Mouse (Mus musculus): ENCODE results near the gene Stfa2. TPM values are rescaled to one million over a fixed set of nuclear protein-coding genes. Genes with fewer than 3 reads are reported as not detected.
"Not testable (repeated sequence)": the region's sequence is repeated elsewhere in the genome, so short reads cannot be mapped to it uniquely, and the experiment has no call there.

Gene Stfa2
- 10 to 100 TPM in 1 of 2 experiments, 1 to 10 TPM in 1; 7.3 to 11.8 TPM for total RNA-seq (2021)
- long read RNA-seq, experiment 1, partial matches to known transcripts = 0 of 2 reads
- long read RNA-seq, experiment 1, other reads (novel, unspliced or antisense) = 0 of 2 reads
- long read RNA-seq, experiment 2, partial matches to known transcripts = 0 of 1 reads
- long read RNA-seq, experiment 2, other reads (novel, unspliced or antisense) = 0 of 1 reads

DNA sequence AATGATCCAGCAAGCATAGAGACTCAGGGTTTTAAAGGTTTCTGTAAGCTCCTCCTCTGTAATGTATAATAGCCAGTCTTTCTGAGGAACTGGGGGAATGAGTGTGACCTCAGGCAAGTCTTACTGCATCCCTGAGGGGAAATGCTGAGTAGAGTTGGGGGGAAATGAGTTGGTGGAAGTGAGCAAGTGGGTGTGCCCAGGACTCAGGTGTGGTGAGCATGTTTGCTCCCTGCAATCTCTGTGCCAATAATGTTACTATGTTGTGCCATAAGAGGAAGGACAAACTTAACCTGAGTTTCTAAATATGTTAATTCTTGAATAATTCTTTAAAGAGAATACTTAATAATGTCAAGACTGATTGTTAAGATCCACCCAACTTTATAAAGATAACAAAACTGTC, at the start of gene Stfa2:
TSS of gene Stfa2 (minus strand) at position 101 of the 400 bp plus-strand sequence.
- no peak for DNase-seq

- no peak for DNase-seq
Observed at GRCm38 (mm10) chr16:36455342-36455802, 47.1 kb upstream of the Stfa2 start, which contains the start of gene Stfa3. Gene Stfa3, minus strand, starts transcription at chr16:36455392.

- DNase-seq = not testable (repeated sequence)
Observed at GRCm38 (mm10) chr16:36420979-36421378, 12.7 kb upstream of the Stfa2 start.

GRCm38 (mm10) chr16:36389060-36389459, 19.2 kb downstream of the Stfa2 start:
- no peak for DNase-seq

DNA sequence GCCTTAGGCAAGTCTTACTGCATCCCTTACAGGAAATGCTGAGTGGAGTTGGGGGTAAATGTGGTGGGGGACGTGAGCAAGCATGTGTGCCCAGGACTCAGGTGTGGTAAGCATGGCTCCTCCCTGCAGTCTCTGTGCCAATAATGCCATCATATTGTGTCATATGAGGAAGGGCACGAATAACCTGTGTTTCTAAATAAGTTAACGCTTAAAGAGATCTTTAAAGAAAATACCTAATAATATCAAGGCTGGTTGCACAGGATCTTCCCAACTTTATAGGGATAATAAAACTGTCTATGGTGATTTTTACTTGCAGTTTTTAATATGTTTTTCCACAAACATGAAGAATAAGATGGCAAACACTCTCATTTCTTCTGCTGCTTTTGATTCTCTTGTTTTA, 40.6 kb downstream of the Stfa2 start, which contains the start of gene BC100530:
TSS of gene BC100530 (minus strand) at position 101 of the 400 bp plus-strand sequence.
- DNase-seq = not testable (repeated sequence)

Other genes with a start within 250 kb of the Stfa2 start
- gene Gm5483, start 224.2 kb downstream of the Stfa2 start, total RNA-seq (2021) = 10 to 100 TPM in 1 of 2 experiments, 1 to 10 TPM in 1; 10.0 to 12.4 TPM
- gene Gm5416, start 198.1 kb downstream of the Stfa2 start, total RNA-seq (2021) = not detected
- 1 to 10 TPM; 2.3 to 2.6 TPM for gene 2010005H15Rik, start 187.0 kb downstream of the Stfa2 start, total RNA-seq (2021)
- gene Stfa1, start 131.5 kb downstream of the Stfa2 start, total RNA-seq (2021) = 10 to 100 TPM; 15.1 to 20.1 TPM
- gene BC117090, start 74.1 kb downstream of the Stfa2 start, total RNA-seq (2021) = not detected
- gene BC100530, start 40.7 kb downstream of the Stfa2 start, total RNA-seq (2021) = 10 to 100 TPM; 18.2 to 24.0 TPM
- 10 to 100 TPM in 1 of 2 experiments, 1 to 10 TPM in 1; 9.2 to 10.6 TPM for gene Stfa3, start 46.9 kb upstream of the Stfa2 start, total RNA-seq (2021)
- gene Casr, start 153.7 kb upstream of the Stfa2 start, total RNA-seq (2021) = under 1 TPM in 1 of 2 experiments, not detected in 1; 0.27 TPM